Mouse (Mus musculus) thymus, adult 2 months (tissue): Measurements from ENCODE around the gene Gde1.
A peak's percentile ranks its signal among the peaks of the same experiment; 100 is the strongest.

ENCODE experiments used
- CTCF ChIP-seq: fragments of 200-500 bp; IDR thresholded peaks from 2 replicates; pipeline ENCODE4 v1.5.1; 2012; ENCODE audit warnings: mild to moderate bottlenecking, control low read depth, low read length, moderate library complexity, borderline replicate concordance; ENCODE audit not compliant: control insufficient read depth, poor library complexity, insufficient read depth; ENCODE audit errors: extremely low read depth
- POLR2A ChIP-seq: fragments of 200-500 bp; IDR thresholded peaks from 2 replicates; pipeline ENCODE4 v1.6.1; 2012; ENCODE audit warnings: mild to moderate bottlenecking, low read length, control low read depth, moderate library complexity; ENCODE audit not compliant: control insufficient read depth, poor library complexity, insufficient read depth; ENCODE audit errors: extremely low read depth

DNA sequence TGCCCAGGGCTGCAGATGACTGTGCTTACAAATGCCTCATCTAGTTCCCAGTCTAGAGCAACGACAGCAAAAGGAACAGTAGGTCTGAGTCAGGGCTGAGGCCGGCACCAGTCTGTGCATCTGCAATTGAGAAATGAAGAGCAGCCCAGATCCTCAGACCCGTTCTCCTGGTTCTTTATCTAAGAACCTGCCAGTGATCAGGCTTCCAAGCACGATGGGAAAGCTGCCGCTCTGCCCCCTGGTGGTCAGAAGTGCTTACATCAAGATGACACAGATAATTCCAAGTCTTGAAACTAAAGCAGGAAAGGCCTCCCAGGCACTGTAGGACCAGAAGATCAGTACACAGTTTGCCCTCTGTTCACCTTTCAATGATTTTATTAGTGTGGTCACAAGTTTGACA is 17.4 kb downstream of the Gde1 start:
- TF ChIP-seq POLR2A (no peak), CTCF (peak; percentile 46; the same call in 1 of the 2 replicates)
